Mouse (Mus musculus) midbrain, embryonic 15.5 days (tissue): ENCODE measurements around the gene Mdh2. TPM values are rescaled to one million over a fixed set of nuclear protein-coding genes. Genes with fewer than 3 reads are reported as not detected.

Experiments
- ATAC-seq: fragments of 200-750 bp; cut with Nextera tagmentation; replicated peaks from 2 replicates; pipeline ENCODE4 v1.8.0; 2017; ENCODE audit warnings: moderate TSS enrichment
- H3K27ac ChIP-seq: fragments of 300-500 bp; sonication (generic); 2 replicates; pipeline ENCODE4 v1.5.1; 2015; ENCODE audit warnings: mild to moderate bottlenecking, inconsistent platforms
- H3K27me3 ChIP-seq: fragments of 300-500 bp; sonication (generic); replicated peaks from 2 replicates; pipeline ENCODE4 v1.6.1; 2015; ENCODE audit warnings: inconsistent platforms
- H3K36me3 ChIP-seq: fragments of 300-500 bp; sonication (generic); replicated peaks from 2 replicates; pipeline ENCODE4 v1.6.1; 2015; ENCODE audit warnings: inconsistent platforms
- H3K4me1 ChIP-seq: fragments of 300-500 bp; sonication (generic); 2 replicates; pipeline ENCODE4 v1.6.1; 2015; ENCODE audit warnings: inconsistent platforms
- H3K4me2 ChIP-seq: fragments of 300-500 bp; sonication (generic); 2 replicates; pipeline ENCODE4 v1.6.1; 2015; ENCODE audit warnings: inconsistent platforms, mild to moderate bottlenecking, moderate library complexity
- H3K4me3 ChIP-seq: fragments of 300-500 bp; sonication (generic); 2 replicates; pipeline ENCODE4 v1.5.1; 2015; ENCODE audit warnings: mild to moderate bottlenecking, inconsistent platforms
- H3K9ac ChIP-seq: fragments of 300-500 bp; sonication (generic); 2 replicates; pipeline ENCODE4 v1.6.1; 2015; ENCODE audit warnings: mild to moderate bottlenecking, inconsistent platforms
- H3K9me3 ChIP-seq: fragments of 300-500 bp; sonication (generic); 2 replicates; pipeline ENCODE4 v1.6.1; 2016; ENCODE audit warnings: inconsistent platforms
- WGBS: fragments of 180-500 bp; shearing (Covaris S2); methylation state at CpG from one replicate; pipeline ENCODE4 v1.1.7; 2015; ENCODE audit warnings: mixed read lengths; 5-methylcytosine and 5-hydroxymethylcytosine counted together
- polyA plus RNA-seq: library from polyadenylated mRNA; unstranded; fragments of >200 nt; fragmentation: Nextera tagmentation; extraction: Ambion mirVana; gene quantifications from 2 replicates; pipeline ENCODE4 v1.2.1, GENCODE M21; 2015

Gene Mdh2
- polyA plus RNA-seq, 1 experiment from 2014 or later: 581 TPM

DNA sequence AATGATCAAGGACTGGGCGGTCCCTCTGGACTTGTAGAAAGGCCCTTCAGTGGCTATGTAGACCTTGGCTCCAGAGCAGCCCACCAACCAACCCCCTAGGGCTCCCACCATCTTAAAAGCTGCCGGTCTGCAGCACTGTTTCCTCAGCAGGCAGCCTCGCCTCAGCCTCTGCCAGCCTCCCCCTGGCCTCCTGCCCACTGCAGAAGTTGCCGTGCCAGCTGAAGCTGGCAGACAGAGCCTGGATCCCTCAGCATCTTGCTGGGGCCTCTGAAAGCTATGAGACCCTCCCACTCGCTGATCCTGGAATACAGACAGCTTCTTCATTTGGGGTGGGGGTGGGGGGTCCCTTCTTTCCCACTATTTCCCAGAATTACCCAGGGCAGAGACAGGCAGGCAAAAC, 34.7 kb downstream of the Mdh2 start:
- H3K4me1 ChIP-seq: peaks cover 26% of the 10 kb centered on the region
- H3K4me3 ChIP-seq: no peak overlapping the region
- no peaks in the 10 kb centered on the region for H3K9me3 ChIP-seq
- no peaks in the 10 kb centered on the region for H3K27me3 ChIP-seq
- WGBS: 59% methylated on average over 5 of the region's 5 CpGs
- no peak overlapping the region for H3K4me2 ChIP-seq
- no peak overlapping the region; the same call in 1 of the 2 replicates for H3K27ac ChIP-seq
- no peaks in the 10 kb centered on the region for H3K36me3 ChIP-seq
- no peak for ATAC-seq
- no peak overlapping the region for H3K9ac ChIP-seq

DNA sequence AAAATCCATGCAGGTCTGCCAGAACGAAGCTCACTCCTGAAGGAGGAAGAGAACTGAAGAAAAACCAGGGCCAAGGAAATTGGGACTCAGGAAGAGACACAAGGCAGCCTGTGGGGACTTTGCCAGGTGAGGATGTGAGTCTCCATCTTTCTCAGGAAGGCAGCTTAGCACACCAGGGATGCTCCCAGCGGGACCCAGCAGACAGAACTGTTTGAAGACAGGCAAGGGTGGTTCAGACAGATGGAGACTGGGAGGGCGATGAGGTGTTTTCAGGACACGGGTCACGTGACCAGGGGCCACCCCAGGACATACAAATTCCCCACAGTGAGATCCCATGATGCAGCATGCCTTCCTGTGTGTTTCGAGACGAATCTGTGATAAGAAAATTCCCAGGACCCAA, 40.2 kb downstream of the Mdh2 start:
- 41% methylated on average over 7 of the region's 7 CpGs for WGBS
- Histone ChIP-seq H3K36me3 (no peaks in the 10 kb centered on the region), H3K9me3 (no peaks in the 10 kb centered on the region), H3K4me2 (no peak overlapping the region), H3K9ac (no peak overlapping the region), H3K4me1 (peaks cover 41% of the 10 kb centered on the region), H3K4me3 (no peak overlapping the region), H3K27ac (no peak overlapping the region), H3K27me3 (no peaks in the 10 kb centered on the region)
- no peak for ATAC-seq

DNA sequence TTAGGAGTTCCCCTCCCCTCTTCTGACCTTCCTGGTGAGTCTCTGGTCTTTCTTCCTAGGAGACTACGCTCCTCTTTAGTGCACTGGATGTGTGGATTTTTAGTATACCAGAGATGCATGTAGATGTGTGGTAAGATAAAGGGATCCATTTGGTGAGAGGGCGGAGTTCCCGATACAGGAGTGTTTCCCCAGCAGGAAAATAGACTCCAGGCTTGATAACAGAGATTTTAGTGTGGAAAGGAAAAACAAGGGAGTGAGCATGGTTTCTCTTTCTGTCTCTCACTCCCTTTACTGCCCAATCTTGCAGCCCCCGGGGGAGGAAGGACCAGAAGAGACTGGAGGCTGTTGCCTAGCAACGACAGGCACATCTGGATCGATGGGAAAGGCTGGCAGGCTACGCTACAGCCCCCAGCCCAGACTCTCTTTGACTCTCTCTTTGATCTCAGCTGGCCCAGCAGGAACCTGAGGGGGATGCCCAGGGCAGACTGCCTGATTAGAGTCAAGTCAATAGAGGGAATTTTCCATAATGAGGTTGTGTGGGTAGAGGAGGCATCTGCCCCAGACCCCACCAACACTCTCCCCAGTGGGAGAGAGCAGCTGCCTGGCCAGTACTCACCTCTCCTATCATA, 44.1 kb downstream of the Mdh2 start:
- H3K27me3 ChIP-seq: no peaks in the 10 kb centered on the region
- peak overlapping the region; percentile 20; the same call in 1 of the 2 replicates for H3K9ac ChIP-seq
- H3K36me3 ChIP-seq: no peaks in the 10 kb centered on the region
- peak; percentile 85 for ATAC-seq
- peak overlapping the region; percentile 91 for H3K27ac ChIP-seq
- 12% methylated on average over 7 of the region's 7 CpGs for WGBS
- H3K9me3 ChIP-seq: no peaks in the 10 kb centered on the region
- peaks cover 63% of the 10 kb centered on the region for H3K4me1 ChIP-seq
- H3K4me2 ChIP-seq: peak overlapping the region; percentile 31
- H3K4me3 ChIP-seq: no peak overlapping the region

DNA sequence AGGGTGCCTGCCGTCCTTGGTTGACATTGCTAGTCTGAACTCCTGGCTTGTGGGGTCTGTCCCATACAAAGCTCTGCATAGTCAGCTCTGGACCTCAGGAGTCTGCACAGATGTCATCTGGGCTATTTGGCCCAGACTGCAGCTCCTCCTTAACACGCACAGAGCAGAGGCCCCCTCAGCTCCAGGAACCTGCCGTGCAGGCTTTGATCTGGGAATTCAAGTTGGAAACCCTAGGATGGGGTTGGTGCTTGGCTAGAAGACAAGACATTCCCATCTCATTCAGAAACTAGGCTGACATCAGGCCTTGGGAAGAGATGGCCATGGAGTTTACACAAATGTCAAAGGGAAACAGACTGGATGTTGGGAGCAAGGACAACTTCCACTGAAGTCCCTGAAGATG, 46.2 kb downstream of the Mdh2 start:
- 52% methylated on average over 3 of the region's 3 CpGs for WGBS
- Histone ChIP-seq H3K36me3 (no peaks in the 10 kb centered on the region), H3K27ac (peak overlapping the region; percentile 74; the same call in 1 of the 2 replicates), H3K4me2 (no peak overlapping the region), H3K27me3 (no peaks in the 10 kb centered on the region), H3K4me3 (no peak overlapping the region), H3K4me1 (peaks cover 58% of the 10 kb centered on the region), H3K9me3 (no peaks in the 10 kb centered on the region), H3K9ac (no peak overlapping the region)
- no peak for ATAC-seq

DNA sequence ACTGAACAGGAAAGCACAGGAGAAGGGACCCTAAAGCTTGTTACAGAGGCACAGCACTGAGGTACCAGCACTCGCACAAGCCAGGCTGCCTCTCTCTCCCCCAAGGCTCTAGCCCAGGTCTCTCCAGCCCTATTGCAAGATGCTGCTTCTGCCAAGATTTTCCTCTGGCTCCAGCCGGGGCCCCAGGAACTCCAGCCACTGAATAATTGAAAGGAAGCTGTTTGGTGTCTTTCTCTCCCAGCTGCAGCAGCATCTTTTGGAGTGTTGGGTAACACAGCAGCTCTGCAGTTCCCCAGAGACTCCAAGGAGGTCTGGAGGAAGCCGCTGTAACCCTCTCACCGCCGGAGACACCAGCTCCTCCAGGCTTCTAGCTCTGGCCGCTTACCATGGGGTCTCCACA, 47.9 kb downstream of the Mdh2 start:
- Histone ChIP-seq H3K4me1 (peaks cover 49% of the 10 kb centered on the region), H3K27me3 (no peaks in the 10 kb centered on the region), H3K9me3 (no peaks in the 10 kb centered on the region), H3K9ac (peak overlapping the region; percentile 23; the same call in 1 of the 2 replicates), H3K36me3 (no peaks in the 10 kb centered on the region), H3K4me2 (peak overlapping the region; percentile 12; the same call in 1 of the 2 replicates), H3K4me3 (no peak overlapping the region), H3K27ac (peak overlapping the region; percentile 74)
- WGBS: 33% methylated on average over 6 of the region's 6 CpGs
- no peak for ATAC-seq

DNA sequence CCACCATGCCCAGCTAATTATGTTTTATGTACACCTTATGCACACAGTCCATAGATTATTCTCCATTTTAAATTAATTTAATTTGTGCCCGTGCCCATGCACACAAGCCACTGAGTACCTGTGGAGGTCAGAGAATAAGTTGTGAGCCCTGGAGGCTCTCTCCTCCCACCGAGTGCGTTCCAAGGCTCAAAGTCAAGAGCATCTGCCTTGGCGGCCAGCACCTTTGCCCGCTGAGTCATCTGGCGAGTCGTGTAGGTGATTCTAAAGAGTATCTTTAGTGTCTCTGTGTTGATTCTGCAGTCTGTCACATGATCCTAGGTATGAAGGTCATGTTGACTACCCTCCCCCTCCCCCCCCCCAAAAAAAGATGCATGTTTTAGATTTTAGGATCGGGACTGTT, 51.1 kb downstream of the Mdh2 start:
- H3K4me1 ChIP-seq: peaks cover 42% of the 10 kb centered on the region
- ATAC-seq: no peak
- no peaks in the 10 kb centered on the region for H3K9me3 ChIP-seq
- H3K27me3 ChIP-seq: no peaks in the 10 kb centered on the region
- H3K4me3 ChIP-seq: no peak overlapping the region
- H3K36me3 ChIP-seq: no peaks in the 10 kb centered on the region
- no peak overlapping the region for H3K4me2 ChIP-seq
- no peak overlapping the region for H3K9ac ChIP-seq
- WGBS: 85% methylated on average over 8 of the region's 8 CpGs
- H3K27ac ChIP-seq: no peak overlapping the region

DNA sequence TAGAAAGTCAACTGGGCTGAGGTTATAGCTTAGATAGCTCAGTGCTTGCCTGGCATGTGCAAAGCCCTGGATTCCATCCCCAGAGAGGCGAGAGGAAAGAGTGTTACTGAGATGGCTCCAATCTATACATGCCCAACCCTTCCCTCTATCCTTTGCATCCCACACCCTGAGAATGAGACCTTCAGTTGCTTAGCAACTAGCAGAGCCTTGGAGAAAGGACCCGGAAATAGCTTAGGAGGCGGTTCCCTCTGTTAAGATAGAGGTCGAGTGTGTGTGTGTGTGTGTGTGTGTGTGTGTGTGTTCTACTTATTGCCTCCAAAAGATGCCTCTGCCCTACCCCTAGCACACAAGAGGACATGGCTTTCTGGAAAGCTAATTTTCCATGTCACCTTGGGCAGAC, 54.4 kb downstream of the Mdh2 start:
- Histone ChIP-seq H3K4me2 (no peak overlapping the region), H3K9me3 (no peaks in the 10 kb centered on the region), H3K36me3 (no peaks in the 10 kb centered on the region; the same call in 1 of the 2 replicates), H3K27ac (peak overlapping the region; percentile 72), H3K9ac (no peak overlapping the region), H3K27me3 (no peaks in the 10 kb centered on the region), H3K4me1 (peaks cover 39% of the 10 kb centered on the region), H3K4me3 (no peak overlapping the region)
- ATAC-seq: peak; percentile 43; the same call in 1 of the 2 replicates
- 18% methylated on average over 4 of the region's 4 CpGs for WGBS

DNA sequence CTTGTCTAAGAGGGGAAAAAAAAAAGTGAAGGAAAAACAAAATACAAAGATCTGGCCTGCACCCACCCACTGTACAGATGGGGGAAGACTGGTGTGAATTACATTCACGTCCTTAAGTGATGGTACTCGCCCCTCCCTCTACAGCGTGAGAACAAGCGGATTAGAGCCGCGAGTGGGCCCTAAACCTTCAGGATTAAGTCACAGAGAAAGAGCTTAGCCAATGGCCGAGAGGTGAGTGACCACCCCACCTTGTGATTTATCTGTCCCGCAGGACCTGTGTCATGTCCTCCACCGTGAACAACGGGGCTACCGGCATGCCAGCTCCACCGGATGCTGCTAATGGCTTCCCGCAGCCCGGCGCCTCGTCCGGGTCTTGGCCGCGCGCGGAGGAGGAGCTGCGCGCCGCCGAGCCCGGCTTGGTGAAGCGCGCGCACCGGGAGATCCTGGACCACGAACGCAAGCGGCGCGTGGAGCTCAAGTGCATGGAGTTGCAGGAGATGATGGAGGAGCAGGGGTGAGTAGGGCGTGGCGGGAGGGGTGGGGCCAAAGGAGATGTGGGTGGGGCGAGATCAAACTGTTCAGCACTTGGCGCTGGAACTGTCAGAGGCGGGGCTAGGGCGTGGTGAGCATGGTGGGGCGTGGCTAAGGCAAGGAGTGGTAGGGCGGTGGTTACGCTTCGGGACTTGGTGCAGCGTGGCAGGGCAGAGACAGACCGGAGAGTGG, 56.6 kb downstream of the Mdh2 start:
- Histone ChIP-seq H3K27ac (peak overlapping the region; percentile 81), H3K27me3 (no peaks in the 10 kb centered on the region), H3K4me2 (peak overlapping the region; percentile 77), H3K9me3 (no peaks in the 10 kb centered on the region), H3K9ac (peak overlapping the region; percentile 44), H3K4me1 (peaks cover 39% of the 10 kb centered on the region), H3K4me3 (peak overlapping the region; percentile 44), H3K36me3 (no peaks in the 10 kb centered on the region; the same call in 1 of the 2 replicates)
- under 1% methylated on average over 47 of the region's 47 CpGs for WGBS
- ATAC-seq: peak; percentile 89

DNA sequence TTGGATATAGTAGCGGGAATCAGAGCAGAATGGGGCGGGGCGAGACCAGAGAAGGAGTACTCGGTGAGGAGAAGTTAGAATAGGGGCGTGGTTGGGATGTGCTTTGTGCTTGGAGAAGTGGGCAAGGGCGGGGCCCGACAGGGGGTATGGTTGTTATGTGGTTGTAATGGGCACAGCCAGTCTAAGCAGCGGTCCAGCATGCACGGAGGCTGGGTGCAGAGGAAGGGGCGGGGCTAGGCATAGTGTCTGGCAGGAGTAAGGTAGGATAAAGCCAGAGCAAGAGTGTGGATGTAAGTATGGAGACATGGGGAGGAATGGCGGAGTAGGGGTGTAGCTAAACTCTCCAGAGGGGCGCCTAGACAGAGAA, 57.2 kb downstream of the Mdh2 start:
- Histone ChIP-seq H3K4me2 (peak overlapping the region; percentile 77), H3K9me3 (no peaks in the 10 kb centered on the region), H3K27ac (peak overlapping the region; percentile 81), H3K9ac (peak overlapping the region; percentile 44; the same call in 1 of the 2 replicates), H3K4me1 (peaks cover 39% of the 10 kb centered on the region), H3K4me3 (peak overlapping the region; percentile 44), H3K36me3 (peaks cover 3% of the 10 kb centered on the region; the same call in 1 of the 2 replicates), H3K27me3 (no peaks in the 10 kb centered on the region)
- ATAC-seq: peak; percentile 74
- WGBS: 5% methylated on average over 12 of the region's 12 CpGs

DNA sequence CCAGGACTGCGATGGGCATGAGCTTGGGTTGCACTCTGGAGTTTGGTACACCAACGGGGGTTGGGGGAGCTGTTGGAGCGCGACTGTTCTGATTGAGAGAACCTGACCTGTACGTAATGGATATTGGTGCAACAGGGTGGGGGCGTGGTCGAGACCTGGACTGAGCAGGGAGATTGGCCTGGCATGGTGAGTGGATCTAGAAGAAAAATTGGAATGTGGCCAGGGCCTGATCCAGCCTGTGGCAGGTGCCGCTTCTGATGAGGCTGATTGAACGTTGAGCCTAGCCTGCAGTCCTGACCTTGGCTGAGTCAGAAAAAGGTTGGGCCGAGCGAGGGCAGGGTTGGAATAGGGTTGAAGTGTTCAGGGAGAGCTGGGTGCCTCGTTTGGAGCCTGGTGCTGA, 57.7 kb downstream of the Mdh2 start:
- H3K4me2 ChIP-seq: peak overlapping the region; percentile 77
- H3K36me3 ChIP-seq: peaks cover 6% of the 10 kb centered on the region
- WGBS: 22% methylated on average over 12 of the region's 12 CpGs
- peaks cover 39% of the 10 kb centered on the region for H3K4me1 ChIP-seq
- no peak for ATAC-seq
- H3K9me3 ChIP-seq: no peaks in the 10 kb centered on the region
- H3K9ac ChIP-seq: no peak overlapping the region
- peak overlapping the region; percentile 81 for H3K27ac ChIP-seq
- H3K4me3 ChIP-seq: peak overlapping the region; percentile 44
- H3K27me3 ChIP-seq: no peaks in the 10 kb centered on the region
